Mouse (Mus musculus) neural tube, embryonic 14.5 days (tissue): Measurements from ENCODE around the gene Carm1. TPM values are rescaled to one million over a fixed set of nuclear protein-coding genes. Genes with fewer than 3 reads are reported as not detected.

Experiments used
- ATAC-seq: fragments of 200-750 bp; cut with Nextera tagmentation; 2 replicates; pipeline ENCODE4 v1.8.0; 2017; ENCODE audit warnings: low read depth, mild to moderate bottlenecking, moderate TSS enrichment, moderate library complexity
- H3K27ac ChIP-seq: fragments of 300-500 bp; sonication (generic); 2 replicates; pipeline ENCODE4 v1.5.1; 2014; ENCODE audit warnings: low read depth, mild to moderate bottlenecking, control low read depth, low read length, moderate library complexity, mixed read lengths
- H3K27me3 ChIP-seq: fragments of 300-500 bp; sonication (generic); 2 replicates; pipeline ENCODE4 v1.6.1; 2014; ENCODE audit warnings: low read length; ENCODE audit not compliant: control insufficient read depth, insufficient read depth
- H3K36me3 ChIP-seq: fragments of 300-500 bp; sonication (generic); 2 replicates; pipeline ENCODE4 v1.6.1; 2014; ENCODE audit warnings: low read length, mixed read lengths; ENCODE audit not compliant: control insufficient read depth, insufficient read depth
- H3K4me1 ChIP-seq: fragments of 300-500 bp; sonication (generic); 2 replicates; pipeline ENCODE4 v1.6.1; 2014; ENCODE audit warnings: low read length; ENCODE audit not compliant: control insufficient read depth, insufficient read depth
- H3K4me2 ChIP-seq: fragments of 300-500 bp; sonication (generic); 2 replicates; pipeline ENCODE4 v1.6.1; 2014; ENCODE audit warnings: mild to moderate bottlenecking, low read depth, low read length, control low read depth
- H3K4me3 ChIP-seq: fragments of 300-500 bp; sonication (generic); 2 replicates; pipeline ENCODE4 v1.5.1; 2014; ENCODE audit warnings: low read depth, low read length, control low read depth, mixed read lengths
- H3K9ac ChIP-seq: fragments of 300-500 bp; sonication (generic); replicated peaks from 2 replicates; pipeline ENCODE4 v1.6.1; 2014; ENCODE audit warnings: low read depth, mild to moderate bottlenecking, control low read depth, low read length, mixed read lengths
- H3K9me3 ChIP-seq: fragments of 300-500 bp; sonication (generic); 2 replicates; pipeline ENCODE4 v1.6.1; 2016; ENCODE audit warnings: low read length; ENCODE audit not compliant: control insufficient read depth
- WGBS: fragments of 180-500 bp; shearing (Covaris S2); extraction: QIAGEN DNeasy Blood & Tissue Kit; methylation state at CpG from one replicate; pipeline ENCODE4 v1.1.7; 2014; 5-methylcytosine and 5-hydroxymethylcytosine counted together
- polyA plus RNA-seq: library from polyadenylated mRNA; unstranded; fragments of >200 nt; fragmentation: Nextera tagmentation; extraction: Ambion mirVana; gene quantifications from 2 replicates; pipeline ENCODE4 v1.2.1, GENCODE M21; 2014

Carm1 gene
- polyA plus RNA-seq, 1 experiment from 2014 or later, result 30.1 TPM

- no peaks in the 10 kb centered on the region for H3K27me3 ChIP-seq
- peak overlapping the region; percentile 74 for H3K4me3 ChIP-seq
- peak overlapping the region; percentile 96 for H3K27ac ChIP-seq
- H3K9ac ChIP-seq, result peak overlapping the region; percentile 95
- peaks cover 7% of the 10 kb centered on the region; the same call in 1 of the 2 replicates for H3K36me3 ChIP-seq
- H3K9me3 ChIP-seq, result no peaks in the 10 kb centered on the region
- under 1% methylated on average over 60 of the region's 67 CpGs for WGBS
- H3K4me1 ChIP-seq, result peaks cover 18% of the 10 kb centered on the region
- H3K4me2 ChIP-seq, result peak overlapping the region; percentile 68
- ATAC-seq, result peak; percentile 93
Observed at GRCm38 (mm10) chr9:21545916-21546788, 542 bp upstream of the Carm1 start.

GRCm38 (mm10) chr9:21547075-21547941 lies 614 bp downstream of the Carm1 start:
- Histone ChIP-seq H3K4me3 (peak overlapping the region; percentile 74), H3K27ac (peak overlapping the region; percentile 96), H3K4me1 (peaks cover 18% of the 10 kb centered on the region), H3K27me3 (no peaks in the 10 kb centered on the region), H3K36me3 (peaks cover 8% of the 10 kb centered on the region; the same call in 1 of the 2 replicates), H3K4me2 (peak overlapping the region; percentile 81), H3K9me3 (no peaks in the 10 kb centered on the region), H3K9ac (peak overlapping the region; percentile 95)
- under 1% methylated on average over 26 of the region's 66 CpGs for WGBS
- peak; percentile 29 for ATAC-seq

DNA sequence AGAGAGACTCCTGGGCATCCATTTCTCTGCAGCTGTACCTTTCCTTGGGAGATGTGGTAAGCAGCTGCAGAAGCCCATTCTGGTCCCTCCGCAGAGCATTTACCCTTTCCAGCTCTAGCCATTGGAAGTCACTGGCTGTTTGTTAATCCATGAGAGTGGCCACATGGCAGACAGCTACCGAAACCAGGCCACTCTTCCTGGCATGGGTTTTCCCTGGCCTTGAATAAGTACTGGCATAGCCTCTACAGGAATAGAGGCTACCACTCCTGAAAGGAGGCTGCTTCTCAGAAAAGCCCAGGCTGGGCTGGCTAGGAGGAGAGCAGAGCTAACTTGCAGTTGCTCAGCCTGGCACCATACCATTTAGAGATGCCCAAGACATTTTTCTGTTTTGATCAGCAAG lies 4.4 kb downstream of the Carm1 start:
- no peak overlapping the region for H3K4me2 ChIP-seq
- 98% methylated on average over 2 of the region's 2 CpGs for WGBS
- ATAC-seq, result no peak
- H3K9ac ChIP-seq, result no peak overlapping the region
- peaks cover 8% of the 10 kb centered on the region; the same call in 1 of the 2 replicates for H3K36me3 ChIP-seq
- peaks cover 15% of the 10 kb centered on the region for H3K4me1 ChIP-seq
- no peaks in the 10 kb centered on the region for H3K27me3 ChIP-seq
- H3K4me3 ChIP-seq, result no peak overlapping the region
- H3K27ac ChIP-seq, result no peak overlapping the region
- no peaks in the 10 kb centered on the region for H3K9me3 ChIP-seq

DNA sequence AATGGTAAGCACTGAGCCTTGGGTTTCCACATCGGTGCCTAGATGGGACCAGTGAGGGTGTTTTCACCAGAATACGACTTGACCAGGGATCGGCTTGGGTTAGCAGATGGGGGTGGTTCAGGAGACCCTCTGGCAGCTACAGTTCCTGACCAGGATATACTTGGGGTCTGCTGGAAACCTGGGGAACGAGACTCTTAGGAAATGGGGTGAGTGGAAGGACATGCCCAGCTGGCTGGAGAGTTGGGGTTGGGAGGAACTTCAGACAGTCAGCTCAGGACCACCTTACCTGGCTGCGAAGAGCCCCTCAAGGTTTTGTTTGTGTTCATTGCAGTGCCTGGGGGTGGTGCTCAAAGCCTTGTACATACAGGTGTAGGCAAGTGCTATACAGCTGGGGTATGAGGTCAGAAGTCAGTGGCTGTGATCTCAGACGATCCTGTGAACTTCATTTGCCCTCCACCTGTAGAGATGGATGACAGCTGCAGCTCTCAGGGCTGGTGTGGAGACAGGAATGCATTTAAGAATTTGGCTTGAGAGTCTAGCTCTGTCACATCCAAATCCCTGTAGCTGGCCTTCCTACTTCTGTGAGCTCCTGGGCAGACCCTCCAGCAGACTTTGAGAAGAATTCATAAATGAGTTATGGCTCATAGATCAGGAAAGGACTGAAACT lies 7.0 kb downstream of the Carm1 start:
- ATAC-seq, result no peak
- no peaks in the 10 kb centered on the region for H3K9me3 ChIP-seq
- WGBS, result 91% methylated on average over 6 of the region's 6 CpGs
- no peak overlapping the region for H3K4me2 ChIP-seq
- no peak overlapping the region for H3K27ac ChIP-seq
- no peaks in the 10 kb centered on the region for H3K27me3 ChIP-seq
- peaks cover 5% of the 10 kb centered on the region for H3K4me1 ChIP-seq
- H3K4me3 ChIP-seq, result no peak overlapping the region
- peaks cover 11% of the 10 kb centered on the region; the same call in 1 of the 2 replicates for H3K36me3 ChIP-seq
- H3K9ac ChIP-seq, result no peak overlapping the region

DNA sequence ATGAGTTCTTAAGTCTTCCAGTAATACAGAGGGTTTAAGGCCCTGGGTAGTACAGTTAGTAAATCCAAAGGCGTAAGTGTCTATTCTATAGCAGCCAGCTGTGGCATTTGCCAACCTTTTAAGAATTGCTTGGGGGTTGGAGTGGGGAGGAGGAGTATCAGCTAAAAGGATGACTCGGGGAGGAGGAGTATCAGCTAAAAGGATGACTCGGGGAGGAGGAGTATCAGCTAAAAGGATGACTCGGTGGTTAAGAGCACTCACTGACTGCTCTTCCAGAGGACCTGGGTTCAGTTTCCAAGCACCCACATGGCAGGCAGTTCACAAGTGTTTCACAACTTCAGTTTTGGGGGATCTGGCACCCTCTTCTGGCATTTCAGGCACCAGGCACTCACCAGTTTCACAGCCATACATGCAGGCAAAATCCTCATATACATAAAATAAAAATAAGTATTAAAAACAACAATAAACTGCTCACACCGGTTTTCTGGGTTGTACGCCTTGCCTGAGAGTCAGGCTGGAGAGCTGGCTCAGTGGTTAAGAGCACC lies 8.6 kb downstream of the Carm1 start:
- no peak overlapping the region for H3K27ac ChIP-seq
- no peaks in the 10 kb centered on the region for H3K9me3 ChIP-seq
- H3K4me3 ChIP-seq, result no peak overlapping the region
- ATAC-seq, result no peak
- peaks cover 7% of the 10 kb centered on the region; the same call in 1 of the 2 replicates for H3K36me3 ChIP-seq
- WGBS, result 89% methylated on average over 6 of the region's 6 CpGs
- no peak overlapping the region for H3K4me2 ChIP-seq
- H3K4me1 ChIP-seq, result no peaks in the 10 kb centered on the region
- H3K27me3 ChIP-seq, result no peaks in the 10 kb centered on the region
- no peak overlapping the region for H3K9ac ChIP-seq

DNA sequence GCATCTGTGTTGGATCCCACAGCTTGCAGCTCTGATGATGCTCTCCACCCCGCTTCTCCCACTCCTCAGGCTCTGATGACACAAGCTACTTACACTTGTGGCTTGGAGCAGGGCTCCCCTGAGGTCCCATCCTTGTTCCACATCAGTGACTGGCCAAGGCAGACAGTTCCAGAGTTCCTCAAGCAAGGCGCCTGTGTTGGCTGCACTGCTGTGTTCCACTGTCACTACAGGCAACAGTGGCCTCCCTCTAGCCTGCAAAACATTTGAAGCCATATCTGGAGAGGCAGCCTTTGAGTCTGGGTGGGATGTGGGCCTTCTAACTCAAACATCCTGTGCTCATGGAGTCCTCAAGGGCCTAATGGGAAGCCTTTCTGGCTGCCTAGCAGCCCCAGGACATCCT lies 10.3 kb downstream of the Carm1 start:
- H3K27me3 ChIP-seq, result no peaks in the 10 kb centered on the region
- H3K4me1 ChIP-seq, result no peaks in the 10 kb centered on the region
- 0 out of 2 replicates have a peak, but pooled peaks cover 4% of the 10 kb centered on the region for H3K36me3 ChIP-seq
- H3K4me2 ChIP-seq, result no peak overlapping the region
- no peak for ATAC-seq
- no peak overlapping the region for H3K9ac ChIP-seq
- no peaks in the 10 kb centered on the region for H3K9me3 ChIP-seq
- H3K27ac ChIP-seq, result no peak overlapping the region
- 88% methylated on average over 2 of the region's 2 CpGs for WGBS
- H3K4me3 ChIP-seq, result no peak overlapping the region

DNA sequence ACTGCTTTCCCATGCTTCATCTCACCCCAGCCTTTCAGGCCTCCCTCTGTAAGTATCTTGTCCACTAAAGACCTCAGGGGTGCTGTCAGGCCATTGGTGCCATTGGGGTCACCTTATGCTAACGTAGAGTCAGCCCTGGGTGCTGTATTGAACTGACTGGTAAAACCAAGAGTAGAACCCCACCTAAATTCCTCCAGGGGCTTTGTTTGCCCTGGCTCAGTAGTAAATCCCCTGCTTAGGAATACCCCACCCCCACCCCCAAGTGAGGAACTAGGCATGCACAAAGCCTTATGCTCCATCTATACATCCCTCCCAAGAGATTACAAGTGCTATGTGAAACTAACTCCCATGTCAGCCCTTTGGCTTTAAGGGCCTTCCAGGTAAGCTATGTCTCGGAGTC lies 10.9 kb downstream of the Carm1 start:
- WGBS, result 95% methylated on average over 2 of the region's 2 CpGs
- no peak for ATAC-seq
- no peak overlapping the region for H3K27ac ChIP-seq
- H3K9ac ChIP-seq, result no peak overlapping the region
- no peaks in the 10 kb centered on the region for H3K9me3 ChIP-seq
- no peaks in the 10 kb centered on the region for H3K4me1 ChIP-seq
- H3K4me3 ChIP-seq, result no peak overlapping the region
- no peak overlapping the region for H3K4me2 ChIP-seq
- no peaks in the 10 kb centered on the region for H3K27me3 ChIP-seq
- H3K36me3 ChIP-seq, result 0 out of 2 replicates have a peak, but pooled peaks cover 4% of the 10 kb centered on the region

- Histone ChIP-seq H3K9ac (no peak overlapping the region), H3K4me3 (no peak overlapping the region), H3K4me2 (no peak overlapping the region), H3K27ac (no peak overlapping the region), H3K36me3 (0 out of 2 replicates have a peak, but pooled peaks cover 4% of the 10 kb centered on the region), H3K9me3 (no peaks in the 10 kb centered on the region), H3K27me3 (no peaks in the 10 kb centered on the region), H3K4me1 (no peaks in the 10 kb centered on the region)
- no peak for ATAC-seq
- 82% methylated on average over 4 of the region's 4 CpGs for WGBS
Observed at GRCm38 (mm10) chr9:21558366-21558765, 11.7 kb downstream of the Carm1 start.
